Mouse (Mus musculus) A20 (cell line): ENCODE data around the gene Klhdc3.

Experiments used
- DNase-seq: peaks from one replicate; pipeline ENCODE4 v3.0.0-alpha.2; 2011; ENCODE audit warnings: low read depth, low spot score

The Klhdc3 gene

DNA sequence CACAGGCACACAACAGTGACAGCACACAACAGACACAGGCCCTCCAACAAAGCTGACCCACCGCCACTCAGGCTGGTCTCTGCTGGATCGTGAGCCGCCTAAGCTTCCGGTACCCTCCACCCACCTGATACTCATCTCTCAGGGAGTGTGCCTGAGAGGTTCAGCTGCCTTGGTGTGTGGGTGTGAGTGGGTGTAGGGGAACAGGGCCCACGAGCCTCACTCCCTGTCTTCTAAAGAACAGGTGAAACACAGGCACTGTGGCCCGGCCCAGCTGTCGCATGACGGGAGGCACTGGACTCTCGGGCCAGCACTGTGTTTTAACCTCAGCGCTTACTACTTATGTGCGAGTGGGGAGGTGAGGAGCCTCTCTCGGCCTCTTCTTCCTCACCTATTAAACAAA is 21.4 kb upstream of the Klhdc3 start:
- no peak for DNase-seq

- no peak for DNase-seq
Observed at GRCm38 (mm10) chr17:46701489-46701888, 20.8 kb upstream of the Klhdc3 start.

DNA sequence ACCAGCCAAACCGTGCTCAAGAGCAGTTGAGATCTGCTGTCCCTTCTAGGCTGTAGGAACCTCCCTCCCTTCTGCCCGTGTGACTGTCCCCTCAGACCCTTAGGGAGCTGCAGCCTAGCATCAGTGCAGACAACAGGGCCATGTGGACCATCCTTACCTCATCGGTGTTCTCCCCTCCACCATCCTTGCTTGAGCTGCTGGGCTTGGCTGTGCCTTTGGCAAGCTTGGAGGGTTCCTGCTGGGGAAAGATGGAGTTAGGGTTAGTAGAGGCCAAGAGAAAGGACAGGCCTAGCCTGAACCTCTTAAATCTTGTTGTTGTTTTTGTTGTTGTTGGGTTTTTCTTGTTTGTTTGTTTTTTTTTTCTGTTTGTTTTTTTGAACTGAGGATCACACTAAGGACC is 19.2 kb upstream of the Klhdc3 start:
- no peak for DNase-seq

GRCm38 (mm10) chr17:46699245-46699644 is 18.5 kb upstream of the Klhdc3 start:
- no peak for DNase-seq

- DNase-seq: no peak
Observed at GRCm38 (mm10) chr17:46698515-46698914, 17.8 kb upstream of the Klhdc3 start.

DNA sequence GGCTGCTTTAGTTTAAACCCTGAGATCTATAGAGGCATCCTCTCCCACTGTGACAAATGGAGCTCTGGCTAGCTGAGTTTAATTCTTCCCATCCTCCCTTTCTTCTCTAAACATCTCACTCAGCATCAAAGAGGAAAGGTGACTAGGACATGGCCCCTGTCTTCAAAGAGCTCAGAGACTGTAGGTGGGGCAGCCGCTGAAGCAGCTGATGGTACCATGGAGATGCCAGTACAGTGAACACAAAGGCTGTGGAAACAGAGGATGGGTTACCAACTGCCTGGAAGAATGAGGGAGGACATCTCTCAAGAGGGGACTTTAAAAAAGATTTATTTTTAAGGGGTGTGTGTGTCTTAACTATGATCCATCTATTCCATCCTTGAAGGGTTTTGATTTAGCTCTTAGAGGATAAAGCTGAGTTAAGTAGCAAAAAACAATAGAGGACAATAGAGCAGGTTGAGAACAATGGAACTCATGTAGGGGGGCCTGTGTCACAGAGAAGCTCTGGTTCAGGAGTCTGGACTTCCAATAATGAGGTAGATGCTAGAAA is 13.9 kb upstream of the Klhdc3 start:
- DNase-seq: no peak

DNA sequence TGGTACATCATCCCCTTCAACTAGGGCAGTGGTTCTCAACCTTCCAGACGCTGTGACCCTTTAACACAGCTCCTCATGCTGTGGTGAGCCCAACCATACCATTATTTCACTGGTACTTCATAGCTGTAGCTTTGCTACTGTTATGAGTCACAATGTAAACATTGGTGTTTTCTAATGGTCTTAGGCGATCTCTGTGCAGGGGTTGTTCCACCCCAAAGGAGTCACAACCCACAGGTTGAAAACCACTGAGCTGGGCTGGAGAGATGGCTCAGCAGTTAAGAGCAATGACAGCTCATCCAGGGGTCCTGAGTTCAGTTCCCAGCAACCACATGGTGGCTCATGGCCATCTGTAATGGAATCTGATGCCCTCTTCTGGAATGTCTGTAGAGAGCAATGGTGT is 10.7 kb upstream of the Klhdc3 start:
- DNase-seq: no peak

GRCm38 (mm10) chr17:46690665-46691064 is 10.0 kb upstream of the Klhdc3 start:
- DNase-seq: no peak

GRCm38 (mm10) chr17:46685913-46686312 is 5.2 kb upstream of the Klhdc3 start:
- DNase-seq: no peak

DNA sequence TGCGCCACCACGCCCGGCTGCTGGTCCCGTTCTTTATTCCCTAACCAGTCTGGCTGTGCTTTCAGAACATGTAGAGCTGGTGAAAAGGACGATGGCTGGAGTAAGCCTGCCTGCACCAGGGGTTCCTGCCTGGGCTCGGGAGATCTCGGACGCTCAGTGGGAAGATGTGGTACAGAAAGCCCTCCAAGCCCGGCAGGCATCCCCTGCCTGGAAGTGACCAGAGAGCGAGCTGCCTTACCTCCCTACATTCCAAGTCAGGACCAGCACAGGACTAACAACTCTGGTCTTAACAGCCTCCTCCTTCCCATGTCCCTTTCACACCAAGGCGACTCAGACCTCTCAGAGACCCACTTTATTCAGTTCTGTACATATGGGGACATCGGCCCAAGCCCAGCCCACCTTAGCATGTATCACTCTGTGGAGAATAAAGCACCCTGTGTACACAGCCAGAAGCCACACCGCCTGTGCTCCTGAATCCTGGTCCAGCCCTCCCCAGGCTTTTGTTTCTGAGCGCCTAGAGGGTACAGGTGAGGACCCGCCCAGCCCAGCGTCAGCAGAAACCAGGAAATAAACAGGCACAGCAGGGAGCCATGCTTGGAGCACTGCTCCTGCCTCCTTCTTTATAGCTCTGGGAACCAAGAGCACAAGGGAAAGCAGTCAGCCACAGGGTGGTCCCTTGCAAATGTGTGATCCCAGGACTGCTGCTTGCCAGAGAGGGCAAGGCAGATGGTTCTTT is 2.1 kb upstream of the Klhdc3 start:
- no peak for DNase-seq

- DNase-seq: peak; percentile 49
Observed at GRCm38 (mm10) chr17:46681466-46682118, 878 bp upstream of the Klhdc3 start.

DNA sequence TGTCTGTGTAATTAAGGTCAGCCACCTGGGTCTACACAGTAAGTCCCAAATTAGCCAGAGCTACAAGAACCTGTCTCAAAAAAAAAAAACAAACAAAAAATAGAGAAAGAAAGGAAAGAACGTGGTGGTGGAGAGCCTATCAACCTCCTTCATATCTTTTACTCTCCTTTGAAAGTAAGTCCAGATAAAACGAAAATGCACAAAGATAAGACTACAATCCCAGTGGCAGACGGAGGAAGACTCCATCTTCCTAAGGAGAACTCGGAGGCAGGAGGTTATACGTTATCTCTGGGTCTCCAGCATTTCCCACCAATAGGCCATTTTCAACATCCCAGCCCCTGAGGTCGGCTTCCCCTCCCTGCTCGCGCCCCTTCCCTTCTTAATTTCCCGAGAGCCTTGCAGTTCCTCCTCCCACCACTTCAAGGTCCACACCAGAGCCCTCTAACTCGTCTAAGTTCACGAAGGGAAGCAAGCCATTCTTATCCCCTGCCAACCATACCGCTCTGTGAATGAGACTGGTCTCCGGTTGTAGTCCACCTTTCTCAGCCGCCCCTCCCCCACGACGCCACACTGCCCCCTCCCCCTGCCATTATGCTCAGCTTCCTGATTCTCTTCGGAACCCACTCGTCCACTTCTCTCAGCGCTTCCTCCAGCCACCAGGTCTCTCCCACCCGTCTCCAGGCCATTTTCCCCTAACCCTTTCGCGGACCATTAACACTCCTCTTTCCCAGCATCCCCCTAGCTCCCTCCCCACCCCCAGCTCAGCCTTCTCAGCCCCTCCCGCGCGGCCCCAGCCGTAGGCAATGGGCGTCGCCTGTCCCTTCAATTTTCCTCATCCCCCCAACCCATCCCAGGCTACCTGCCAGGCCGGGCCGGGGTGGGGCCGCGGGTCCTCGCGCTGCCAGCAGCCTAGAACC is 613 bp downstream of the Klhdc3 start:
- peak; percentile 75 for DNase-seq

- DNase-seq: no peak
Observed at GRCm38 (mm10) chr17:46678911-46679310, 1.8 kb downstream of the Klhdc3 start.

DNA sequence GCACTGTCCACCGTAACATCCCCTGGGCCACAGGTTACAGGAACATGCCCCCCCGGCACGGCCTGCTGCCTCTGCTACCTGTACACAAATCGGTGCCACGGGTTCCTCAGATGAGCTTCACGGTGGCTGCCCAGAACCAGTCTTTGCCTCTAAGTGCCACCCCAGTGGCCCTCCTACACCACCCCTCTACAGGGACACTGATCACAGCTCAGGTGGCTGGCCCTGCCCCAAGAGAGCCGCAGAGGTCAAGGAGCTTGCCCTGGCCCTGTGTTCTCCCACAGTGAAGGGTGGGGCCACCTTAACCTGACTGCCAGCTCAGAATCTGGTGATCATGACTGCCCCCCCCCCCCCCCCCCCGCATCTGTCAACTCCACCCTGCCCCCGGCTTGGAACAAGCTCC is 2.3 kb downstream of the Klhdc3 start, which contains the start of gene Mea1:
Gene Mea1, plus strand, starts transcription at position 378 of the 400 bp plus-strand sequence.
- no peak for DNase-seq

- no peak for DNase-seq
Observed at GRCm38 (mm10) chr17:46674530-46675283, 6.0 kb downstream of the Klhdc3 start.

- DNase-seq: peak; percentile 94
Observed at GRCm38 (mm10) chr17:46673850-46674529, 6.7 kb downstream of the Klhdc3 start, which contains the start of gene Rrp36. Gene Rrp36, minus strand, starts transcription at chr17:46674352.

DNA sequence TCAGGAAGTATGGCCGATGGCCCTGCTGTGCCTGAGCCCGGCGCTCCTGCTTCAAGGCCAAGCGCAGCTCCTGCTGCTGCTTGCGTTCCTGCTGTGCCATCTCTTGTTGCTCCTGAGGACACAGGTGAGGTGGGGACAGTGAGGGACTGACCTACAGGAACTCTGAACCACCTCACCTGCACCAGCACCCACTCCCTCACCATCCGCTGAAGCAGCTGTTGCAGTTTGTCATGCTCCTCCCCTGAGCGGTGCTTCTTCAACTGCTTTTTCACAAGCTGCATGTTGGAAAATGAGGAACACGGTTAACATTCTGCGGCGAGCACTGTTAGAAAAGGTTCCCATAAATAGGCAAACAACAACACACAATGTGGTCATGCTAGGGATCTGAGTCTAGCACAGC is 10.8 kb downstream of the Klhdc3 start:
- no peak for DNase-seq

- DNase-seq: no peak
Observed at GRCm38 (mm10) chr17:46667712-46668111, 13.0 kb downstream of the Klhdc3 start.

DNA sequence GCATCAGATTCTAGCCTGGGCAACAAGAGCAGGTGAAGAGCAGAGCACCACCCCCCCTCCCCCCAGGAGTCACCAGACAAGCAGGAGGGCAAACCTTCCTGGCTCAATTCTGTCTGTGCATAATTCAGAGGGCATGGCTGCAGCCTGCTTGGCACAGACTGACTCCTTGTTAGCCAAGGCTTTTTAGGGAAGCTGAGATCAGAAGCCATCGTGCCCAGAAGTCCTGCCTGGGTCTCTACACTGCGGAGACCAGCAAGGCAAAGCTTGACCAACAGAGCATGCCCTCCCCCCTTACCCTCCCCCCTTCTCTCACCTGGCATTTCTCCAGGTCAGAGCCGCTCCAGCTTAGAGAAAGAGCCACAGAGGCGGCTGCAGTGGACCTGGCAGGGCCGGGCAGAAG is 18.0 kb downstream of the Klhdc3 start:
- no peak for DNase-seq

DNA sequence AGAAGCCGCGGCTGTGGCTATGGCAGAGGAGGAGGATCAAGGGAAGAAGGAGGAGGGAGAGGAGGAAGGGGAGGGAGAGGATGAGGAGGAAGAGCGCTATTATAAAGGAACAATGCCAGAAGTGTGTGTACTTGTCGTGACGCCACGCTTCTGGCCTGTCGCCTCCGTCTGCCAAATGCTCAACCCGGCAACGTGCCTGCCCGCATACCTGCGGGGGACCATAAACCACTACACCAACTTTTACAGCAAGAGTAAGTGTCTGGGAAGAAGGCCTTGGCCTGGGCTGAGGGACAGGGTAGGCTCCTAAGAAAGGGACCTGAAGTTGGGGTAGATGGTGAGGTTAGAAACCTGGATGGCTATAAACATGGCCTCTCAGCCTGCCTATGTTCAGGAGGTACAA is 18.7 kb downstream of the Klhdc3 start:
- DNase-seq: no peak

GRCm38 (mm10) chr17:46661351-46661750 is 19.4 kb downstream of the Klhdc3 start:
- no peak for DNase-seq
